Mouse (Mus musculus): ENCODE measurements around the gene Map3k3. TPM values are rescaled to one million over a fixed set of nuclear protein-coding genes. Genes with fewer than 3 reads are reported as not detected.
"Not testable (repeated sequence)": the region's sequence is repeated elsewhere in the genome, so short reads cannot be mapped to it uniquely, and the experiment has no call there.

Gene Map3k3
- polyA plus RNA-seq, 1 experiment from 2014 or later: 27.3 TPM

GRCm38 (mm10) chr11:106098223-106098622 is 13.8 kb downstream of the Map3k3 start:
- H3K36me3 ChIP-seq: peaks cover 25% of the 10 kb centered on the region
- H3K9me3 ChIP-seq: no peaks in the 10 kb centered on the region
- no peak overlapping the region for H3K4me2 ChIP-seq
- no peak for ATAC-seq (ENCODE audit: insufficient number of reproducible peaks, insufficient read depth, low FRiP score, low TSS enrichment, low read depth)
- 0 out of 2 replicates have a peak, but pooled peaks cover 3% of the 10 kb centered on the region for H3K4me1 ChIP-seq (replicated peaks)
- no peaks in the 10 kb centered on the region for H3K27me3 ChIP-seq
- no peak overlapping the region for H3K9ac ChIP-seq (replicated peaks)
- WGBS: 97% methylated on average over 1 of the region's 1 CpGs
- no peak overlapping the region for H3K4me3 ChIP-seq (replicated peaks)
- H3K27ac ChIP-seq: no peak overlapping the region

DNA sequence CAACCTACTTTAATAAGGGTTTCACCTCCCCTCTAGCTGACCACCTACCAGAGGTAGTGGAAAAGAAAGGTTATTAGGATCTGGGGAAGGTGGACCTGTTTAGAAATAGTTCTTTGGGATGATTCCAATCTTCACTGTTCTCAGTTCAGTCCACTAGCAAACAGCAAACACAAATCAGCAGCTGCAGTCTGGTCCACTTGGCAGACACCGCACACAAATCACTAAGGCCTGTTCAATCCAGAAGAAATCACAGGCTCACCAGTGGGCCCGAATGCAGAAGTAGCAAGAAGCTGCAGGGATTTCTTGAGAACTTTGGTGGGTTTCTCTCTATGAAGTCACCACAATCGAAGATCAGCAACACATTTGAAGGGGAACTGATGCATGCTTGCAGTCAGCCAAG is 18.5 kb downstream of the Map3k3 start:
- Histone ChIP-seq H3K4me2 (no peak overlapping the region), H3K27ac (no peak overlapping the region), H3K9ac (replicated peaks) (no peak overlapping the region), H3K36me3 (peaks cover 32% of the 10 kb centered on the region), H3K4me3 (replicated peaks) (no peak overlapping the region), H3K27me3 (no peaks in the 10 kb centered on the region), H3K4me1 (replicated peaks) (no peaks in the 10 kb centered on the region), H3K9me3 (no peaks in the 10 kb centered on the region)
- WGBS: 87% methylated on average over 3 of the region's 3 CpGs
- ATAC-seq (ENCODE audit: insufficient number of reproducible peaks, insufficient read depth, low FRiP score, low TSS enrichment, low read depth): no peak

DNA sequence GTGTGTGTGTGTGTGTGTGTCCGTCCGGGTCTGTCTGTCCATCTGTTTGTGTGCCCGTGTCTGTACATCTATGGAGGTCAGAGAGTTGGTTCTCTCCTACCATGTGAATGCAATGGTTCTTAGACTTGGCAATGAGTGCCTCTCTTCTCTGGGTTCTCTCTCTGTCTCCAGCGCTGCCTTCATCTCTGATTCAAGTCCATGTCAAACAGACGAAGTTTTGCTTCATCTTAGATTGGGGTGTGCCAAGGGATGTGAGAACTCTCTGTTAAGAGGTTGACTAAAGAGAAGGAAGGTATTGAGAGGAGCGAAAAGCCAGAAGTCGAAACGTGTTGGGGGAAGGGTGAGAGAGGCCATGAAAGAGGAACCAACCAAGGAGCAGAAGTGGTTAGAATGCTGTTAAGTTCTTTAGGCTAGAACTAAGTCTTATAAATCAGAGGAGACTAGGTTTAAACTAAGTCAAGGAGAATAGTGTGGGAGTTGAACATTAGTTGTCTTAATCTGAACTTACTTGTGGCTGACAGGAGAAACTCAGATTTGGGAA is 21.7 kb downstream of the Map3k3 start:
- H3K36me3 ChIP-seq: peaks cover 25% of the 10 kb centered on the region
- no peaks in the 10 kb centered on the region for H3K9me3 ChIP-seq
- H3K27ac ChIP-seq: no peak overlapping the region
- no peak for ATAC-seq (ENCODE audit: insufficient number of reproducible peaks, insufficient read depth, low FRiP score, low TSS enrichment, low read depth)
- WGBS: 78% methylated on average over 6 of the region's 8 CpGs
- no peak overlapping the region for H3K9ac ChIP-seq (replicated peaks)
- H3K4me3 ChIP-seq (replicated peaks): no peak overlapping the region
- H3K4me1 ChIP-seq (replicated peaks): no peaks in the 10 kb centered on the region
- H3K4me2 ChIP-seq: no peak overlapping the region
- H3K27me3 ChIP-seq: no peaks in the 10 kb centered on the region

- Histone ChIP-seq H3K36me3 (peaks cover 48% of the 10 kb centered on the region), H3K9me3 (no peaks in the 10 kb centered on the region), H3K27me3 (no peaks in the 10 kb centered on the region), H3K4me2 (no peak overlapping the region), H3K4me3 (replicated peaks) (no peak overlapping the region), H3K4me1 (replicated peaks) (no peaks in the 10 kb centered on the region), H3K9ac (replicated peaks) (no peak overlapping the region), H3K27ac (peak overlapping the region; percentile 35; the same call in 1 of the 2 replicates)
- no peak for ATAC-seq (ENCODE audit: insufficient number of reproducible peaks, insufficient read depth, low FRiP score, low TSS enrichment, low read depth)
Observed at GRCm38 (mm10) chr11:106111688-106112087, 27.3 kb downstream of the Map3k3 start.

DNA sequence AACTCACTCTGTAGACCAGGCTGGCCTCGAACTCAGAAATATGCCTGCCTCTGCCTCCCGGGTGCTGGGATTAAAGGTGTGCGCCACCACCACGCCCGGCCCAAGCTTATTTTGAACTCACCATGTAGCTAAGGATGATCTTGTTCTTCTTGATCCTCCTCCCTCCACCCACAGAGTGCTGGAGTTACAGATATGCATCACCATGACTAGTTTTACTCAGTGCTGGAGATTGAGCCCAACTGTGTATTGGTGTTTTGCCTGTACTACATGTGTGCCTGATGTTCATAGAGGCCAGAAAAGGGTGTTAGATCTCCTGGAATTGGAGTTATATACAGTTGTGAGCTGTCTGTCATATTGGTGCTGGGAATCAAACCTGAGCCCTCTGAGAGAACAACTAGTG is 37.8 kb downstream of the Map3k3 start:
- Histone ChIP-seq H3K27ac (no peak overlapping the region), H3K4me3 (replicated peaks) (no peak overlapping the region), H3K4me2 (no peak overlapping the region), H3K9me3 (no peaks in the 10 kb centered on the region), H3K4me1 (replicated peaks) (no peaks in the 10 kb centered on the region), H3K9ac (replicated peaks) (no peak overlapping the region), H3K27me3 (no peaks in the 10 kb centered on the region), H3K36me3 (peaks cover 79% of the 10 kb centered on the region)
- 93% methylated on average over 5 of the region's 5 CpGs for WGBS
- ATAC-seq (ENCODE audit: insufficient number of reproducible peaks, insufficient read depth, low FRiP score, low TSS enrichment, low read depth): no peak

DNA sequence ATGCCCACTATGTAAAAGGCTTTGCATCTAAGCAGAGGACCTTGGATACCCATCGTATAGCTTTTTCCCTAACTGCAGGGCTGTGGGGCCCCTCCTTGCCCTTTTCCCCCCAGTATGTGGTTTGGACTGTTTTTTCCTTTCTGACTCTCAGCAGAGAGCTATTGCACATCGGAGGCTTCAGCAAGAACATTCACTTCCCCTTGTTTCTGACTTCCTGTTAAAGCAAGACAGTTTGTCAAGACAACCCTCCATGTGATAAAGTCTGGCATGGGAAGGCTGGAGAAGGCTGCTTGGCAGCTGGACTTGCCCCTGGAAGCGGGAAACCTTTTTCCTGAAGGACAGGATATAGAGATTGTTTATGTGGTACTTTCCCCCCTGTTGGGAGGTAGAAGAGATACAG is 38.3 kb downstream of the Map3k3 start:
- no peaks in the 10 kb centered on the region for H3K9me3 ChIP-seq
- no peak for ATAC-seq (ENCODE audit: insufficient number of reproducible peaks, insufficient read depth, low FRiP score, low TSS enrichment, low read depth)
- H3K27ac ChIP-seq: no peak overlapping the region
- no peaks in the 10 kb centered on the region for H3K4me1 ChIP-seq (replicated peaks)
- H3K9ac ChIP-seq (replicated peaks): no peak overlapping the region
- peaks cover 74% of the 10 kb centered on the region for H3K36me3 ChIP-seq
- H3K27me3 ChIP-seq: no peaks in the 10 kb centered on the region
- no peak overlapping the region for H3K4me2 ChIP-seq
- 86% methylated on average over 3 of the region's 3 CpGs for WGBS
- no peak overlapping the region for H3K4me3 ChIP-seq (replicated peaks)

DNA sequence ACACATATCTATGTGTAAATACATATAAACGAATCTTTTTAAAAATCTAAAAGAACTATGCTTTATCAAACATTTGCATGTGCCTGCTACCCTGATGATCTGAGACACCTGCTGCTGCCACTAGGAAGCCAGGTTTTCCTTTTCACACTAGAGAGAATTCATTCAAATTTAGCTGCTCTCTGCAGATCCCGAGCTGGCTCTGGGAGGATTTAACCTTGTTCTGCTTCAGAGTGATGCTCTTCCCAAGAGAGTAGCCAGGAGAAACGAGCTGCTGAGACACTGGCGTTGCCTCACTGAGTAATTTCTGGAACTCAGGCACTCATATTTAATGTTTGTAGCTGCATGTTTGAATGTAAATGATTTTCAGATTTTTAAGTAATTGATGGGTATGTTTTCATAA is 40.4 kb downstream of the Map3k3 start:
- H3K9ac ChIP-seq (replicated peaks): no peak overlapping the region
- ATAC-seq (ENCODE audit: insufficient number of reproducible peaks, insufficient read depth, low FRiP score, low TSS enrichment, low read depth): no peak
- no peak overlapping the region for H3K4me3 ChIP-seq (replicated peaks)
- 82% methylated on average over 4 of the region's 4 CpGs for WGBS
- H3K27ac ChIP-seq: no peak overlapping the region
- H3K36me3 ChIP-seq: peaks cover 70% of the 10 kb centered on the region
- no peaks in the 10 kb centered on the region for H3K4me1 ChIP-seq (replicated peaks)
- H3K9me3 ChIP-seq: no peaks in the 10 kb centered on the region
- no peak overlapping the region for H3K4me2 ChIP-seq
- H3K27me3 ChIP-seq: no peaks in the 10 kb centered on the region

DNA sequence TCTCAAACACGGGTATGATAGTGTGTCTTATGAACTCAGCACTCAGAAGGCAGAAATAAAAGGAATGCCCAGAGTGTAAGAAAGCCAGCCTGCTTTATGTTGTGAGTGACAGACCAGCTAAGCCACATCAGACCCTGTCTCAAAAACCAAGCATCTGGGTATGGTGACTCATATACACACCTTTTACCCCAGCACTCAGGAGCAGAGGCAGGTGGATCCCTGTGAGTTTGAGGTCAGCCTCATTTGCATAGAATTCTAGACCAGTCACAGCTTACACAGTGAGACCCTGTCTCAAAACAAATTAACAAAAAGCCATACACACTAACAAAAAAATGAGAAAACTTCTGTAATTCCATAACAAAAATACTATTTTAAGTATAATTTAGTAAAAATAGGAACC is 41.4 kb downstream of the Map3k3 start:
- Histone ChIP-seq H3K4me2 (no peak overlapping the region), H3K9me3 (no peaks in the 10 kb centered on the region), H3K4me1 (replicated peaks) (no peaks in the 10 kb centered on the region), H3K9ac (replicated peaks) (no peak overlapping the region), H3K36me3 (peaks cover 75% of the 10 kb centered on the region), H3K4me3 (replicated peaks) (no peak overlapping the region), H3K27ac (no peak overlapping the region), H3K27me3 (no peaks in the 10 kb centered on the region)
- 83% methylated on average over 1 of the region's 1 CpGs for WGBS
- ATAC-seq (ENCODE audit: insufficient number of reproducible peaks, insufficient read depth, low FRiP score, low TSS enrichment, low read depth): no peak

DNA sequence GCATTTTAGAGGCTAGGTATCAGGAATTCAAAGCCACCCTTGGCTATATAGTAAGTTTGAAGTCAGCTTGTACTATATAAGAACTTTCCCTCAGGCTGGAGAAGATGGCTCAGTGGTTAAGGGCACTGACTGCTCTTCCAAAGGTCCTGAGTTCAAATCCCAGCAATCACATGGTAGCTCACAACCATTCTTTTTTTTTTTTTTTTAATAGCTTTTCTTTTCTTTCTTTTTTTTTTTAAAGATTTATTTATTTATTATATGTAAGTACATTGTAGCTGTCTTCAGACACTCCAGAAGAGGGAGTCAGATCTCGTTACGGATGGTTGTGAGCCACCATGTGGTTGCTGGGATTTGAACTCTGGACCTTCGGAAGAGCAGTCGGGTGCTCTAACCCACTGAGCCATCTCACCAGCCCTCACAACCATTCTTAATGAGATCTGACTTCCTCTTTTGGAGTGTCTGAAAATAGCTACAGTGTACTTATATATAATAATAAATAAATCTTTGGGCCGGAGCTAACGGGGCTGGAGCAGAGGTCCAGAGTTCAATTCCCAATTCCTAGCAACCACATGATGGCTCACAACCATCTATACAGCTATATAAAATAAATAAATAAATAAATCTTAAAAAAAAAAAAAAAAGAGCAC is 42.4 kb downstream of the Map3k3 start:
- 95% methylated on average over 6 of the region's 6 CpGs for WGBS

GRCm38 (mm10) chr11:106129477-106129876 is 45.1 kb downstream of the Map3k3 start:
- Histone ChIP-seq H3K9me3 (no peaks in the 10 kb centered on the region), H3K4me1 (replicated peaks) (no peaks in the 10 kb centered on the region), H3K36me3 (peaks cover 63% of the 10 kb centered on the region), H3K4me3 (replicated peaks) (no peak overlapping the region), H3K4me2 (no peak overlapping the region), H3K27ac (no peak overlapping the region), H3K27me3 (no peaks in the 10 kb centered on the region), H3K9ac (replicated peaks) (no peak overlapping the region)
- WGBS: 92% methylated on average over 1 of the region's 1 CpGs
- ATAC-seq (ENCODE audit: insufficient number of reproducible peaks, insufficient read depth, low FRiP score, low TSS enrichment, low read depth): no peak

More for the DNA sequence above, 42.4 kb downstream of the Map3k3 start:
- H3K36me3 ChIP-seq: peaks cover 71% of the 10 kb centered on the region
- H3K27me3 ChIP-seq; H3K9ac ChIP-seq (replicated peaks); ATAC-seq (ENCODE audit: insufficient number of reproducible peaks, insufficient read depth, low FRiP score, low TSS enrichment, low read depth); H3K4me2 ChIP-seq; H3K4me1 ChIP-seq (replicated peaks); H3K27ac ChIP-seq; H3K4me3 ChIP-seq (replicated peaks); H3K9me3 ChIP-seq: not testable (repeated sequence)

DNA sequence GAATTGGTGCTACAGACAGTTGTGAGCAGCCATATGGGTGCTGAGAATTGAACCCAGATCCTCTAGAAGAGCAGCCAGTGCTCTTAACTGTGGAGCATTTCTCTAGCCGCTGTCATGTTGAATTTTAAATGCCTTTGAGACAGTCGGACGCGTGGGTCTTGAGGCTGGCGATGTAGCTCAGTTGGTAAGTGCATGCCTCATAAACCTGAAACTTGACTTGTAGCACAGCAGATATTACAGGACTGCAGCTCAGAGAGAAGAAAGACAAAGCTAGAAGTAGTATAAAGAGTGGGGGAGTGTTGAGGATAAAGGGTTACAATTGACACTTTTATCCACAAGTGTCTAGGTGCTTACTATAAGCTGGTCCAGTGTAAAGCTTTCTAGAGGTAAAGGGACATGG is 48.1 kb downstream of the Map3k3 start:
- no peak for ATAC-seq (ENCODE audit: insufficient number of reproducible peaks, insufficient read depth, low FRiP score, low TSS enrichment, low read depth)
- WGBS: 94% methylated on average over 5 of the region's 5 CpGs
- no peak overlapping the region for H3K4me3 ChIP-seq (replicated peaks)
- no peak overlapping the region for H3K9ac ChIP-seq (replicated peaks)
- H3K4me2 ChIP-seq: no peak overlapping the region
- H3K36me3 ChIP-seq: peaks cover 70% of the 10 kb centered on the region
- H3K4me1 ChIP-seq (replicated peaks): no peaks in the 10 kb centered on the region
- H3K27me3 ChIP-seq: no peaks in the 10 kb centered on the region
- H3K9me3 ChIP-seq: no peaks in the 10 kb centered on the region
- no peak overlapping the region for H3K27ac ChIP-seq
